12 mouse cellular contexts compared by ENCODE assay signal in the genomic region with DNA sequence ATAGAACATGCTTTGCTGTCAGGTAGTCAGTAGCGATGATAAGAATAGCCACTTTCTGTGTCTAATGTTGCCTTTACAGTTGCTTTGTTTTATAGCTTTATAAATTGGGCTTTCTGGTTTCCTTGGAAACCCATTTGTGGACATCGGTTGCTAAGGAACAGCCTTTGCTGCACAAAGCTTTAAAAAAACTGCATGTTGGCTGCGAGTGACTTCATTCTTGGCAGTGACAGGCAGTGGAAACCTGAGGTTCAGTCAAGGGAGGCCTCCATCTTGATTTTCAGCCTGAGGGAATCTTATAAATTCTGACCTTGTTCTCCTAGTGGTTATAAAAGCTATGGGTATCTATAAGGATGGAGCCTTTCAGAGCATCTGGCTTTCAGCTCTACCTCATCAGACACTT. TPM values are rescaled to one million over a fixed set of nuclear protein-coding genes. Genes with fewer than 3 reads are reported as not detected.
A peak's percentile ranks its signal among the peaks of the same experiment; 100 is the strongest.
DNase-seq lines count a peak whose midpoint lies in the region; ATAC-seq and TF ChIP-seq lines count a peak whose summit lies in the region.
"Had no signal": no experiment of that assay in that cellular context is flagged by ENCODE, and none has a peak within 500 bp of the region (broad histone marks: within the 10 kb centered on the region; RNA-seq: fewer than 3 reads in every experiment).

No protein-coding gene starts in this region.

- intact Hi-C loops in left cerebral cortex, adult 2 months (cut with DNase I) = loop anchor here (5.0 kb wide), 1 partner anchor 33 kb away; no protein-coding TSS in a partner anchor

- WGBS in limb, embryonic 13.5 days = 20% methylated on average over 3 of the region's 3 CpGs
- WGBS in limb, embryonic 10.5 days = 75% methylated on average over 3 of the region's 3 CpGs
- 7% methylated on average over 3 of the region's 3 CpGs for WGBS in forebrain, embryonic 13.5 days

- no peak for DNase-seq in limb, embryonic 10.5 days (ENCODE audit: low spot score)
- peak in 1 of 2 experiments; percentile 47 for DNase-seq in left cerebral cortex, adult 2 months (ENCODE audit: extremely low spot score in 1 of 2, low spot score in 2 of 2)
- peak; percentile 35 for DNase-seq in retina, embryonic 14.5 days (ENCODE audit: low spot score)
- no peak for DNase-seq in thymus, postnatal 14 days
- no peak for DNase-seq in kidney, adult 8-10 months
- no peak for DNase-seq in cerebellum, adult 11-12 months
- DNase-seq: cerebellum, adult 8-10 months had no signal

- H3K27me3 ChIP-seq in limb, embryonic 13.5 days = no peaks in the 10 kb centered on the region
- no peaks in the 10 kb centered on the region for H3K27me3 ChIP-seq in limb, embryonic 10.5 days (ENCODE audit: low read depth, poor library complexity, severe bottlenecking)
- H3K27me3 ChIP-seq in forebrain, embryonic 13.5 days = no peaks in the 10 kb centered on the region
- H3K27me3 ChIP-seq: heart, embryonic 15.5 days had no signal

- H3K9ac ChIP-seq in limb, embryonic 13.5 days = no peak overlapping the region
- H3K9ac ChIP-seq in forebrain, embryonic 13.5 days = no peak overlapping the region
- H3K9ac ChIP-seq: heart, embryonic 15.5 days had no signal

- H3K4me2 ChIP-seq in limb, embryonic 13.5 days (replicated peaks) = no peak overlapping the region; the same call in 1 of the 2 replicates
- H3K4me2 ChIP-seq in forebrain, embryonic 13.5 days = peak overlapping the region; percentile 30
- H3K4me2 ChIP-seq: heart, embryonic 15.5 days had no signal

- H3K4me3 ChIP-seq in limb, embryonic 13.5 days = no peak overlapping the region
- H3K4me3 ChIP-seq in limb, embryonic 10.5 days = no peak overlapping the region
- no peak overlapping the region for H3K4me3 ChIP-seq in forebrain, embryonic 13.5 days
- no peak overlapping the region for H3K4me3 ChIP-seq in left cerebral cortex, adult 2 months
- H3K4me3 ChIP-seq: heart, embryonic 15.5 days had no signal

- no peaks in the 10 kb centered on the region for H3K9me3 ChIP-seq in limb, embryonic 13.5 days
- H3K9me3 ChIP-seq in limb, embryonic 10.5 days (replicated peaks) = no peaks in the 10 kb centered on the region
- no peaks in the 10 kb centered on the region for H3K9me3 ChIP-seq in forebrain, embryonic 13.5 days (replicated peaks)
- H3K9me3 ChIP-seq: heart, embryonic 15.5 days had no signal

- peaks cover 26% of the 10 kb centered on the region for H3K4me1 ChIP-seq in limb, embryonic 13.5 days
- H3K4me1 ChIP-seq in limb, embryonic 10.5 days = peaks cover 5% of the 10 kb centered on the region; the same call in 1 of the 2 replicates
- peaks cover 35% of the 10 kb centered on the region for H3K4me1 ChIP-seq in forebrain, embryonic 13.5 days

- no peak overlapping the region for H3K27ac ChIP-seq in limb, embryonic 13.5 days
- no peak overlapping the region for H3K27ac ChIP-seq in limb, embryonic 10.5 days
- peak overlapping the region; percentile 82 for H3K27ac ChIP-seq in forebrain, embryonic 13.5 days
- H3K27ac ChIP-seq in left cerebral cortex, adult 2 months = peak overlapping the region; percentile 84
- H3K27ac ChIP-seq: heart, embryonic 15.5 days had no signal

- peak; percentile 88 for ATAC-seq in limb, embryonic 13.5 days (ENCODE audit: low FRiP score, low read depth)
- ATAC-seq in forebrain, embryonic 13.5 days = peak; percentile 87

- TF ChIP-seq CTCF in left cerebral cortex, adult 2 months (IDR thresholded peaks at IDR 0.05) = no peak

- H3K36me3 ChIP-seq in limb, embryonic 13.5 days = no peaks in the 10 kb centered on the region
- H3K36me3 ChIP-seq in limb, embryonic 10.5 days = no peaks in the 10 kb centered on the region
- no peaks in the 10 kb centered on the region for H3K36me3 ChIP-seq in forebrain, embryonic 13.5 days (ENCODE audit: poor library complexity, severe bottlenecking)
- H3K36me3 ChIP-seq: heart, embryonic 15.5 days had no signal

RNA-seq across cellular contexts. Expression of a gene that starts 42.1 kb away (rescaled TPM):
- 73.5 and 84.6 TPM in 2 replicates for polyA plus RNA-seq in limb, embryonic 13.5 days (2015; fragmentation: Nextera tagmentation; extraction: Ambion mirVana)
- polyA plus RNA-seq in limb, embryonic 10.5 days (2016; fragmentation: Nextera tagmentation; extraction: Ambion mirVana) = 17.2 and 30.2 TPM in 2 replicates
- polyA plus RNA-seq in forebrain, embryonic 13.5 days (2015; fragmentation: Nextera tagmentation; extraction: Ambion mirVana) = 173 and 201 TPM in 2 replicates
- 100 to 1,000 TPM; 871 to 963 TPM for total RNA-seq in left cerebral cortex, adult 2 months (2021)
- total RNA-seq: MEL had no signal
- polyA plus RNA-seq: liver, adult 2 months had no signal

Comparison
In these comparisons a context has a peak if more than half of its experiments do, and no peak if none do; other contexts are left out.
1. H3K27ac ChIP-seq: peak in forebrain, embryonic 13.5 days (single experiment) and left cerebral cortex, adult 2 months (single experiment); none in limb, embryonic 13.5 days (single experiment) and limb, embryonic 10.5 days (single experiment).